Mouse (Mus musculus): ENCODE measurements around the gene Thsd4. TPM values are rescaled to one million over a fixed set of nuclear protein-coding genes. Genes with fewer than 3 reads are reported as not detected.

Gene Thsd4
- polyA plus RNA-seq, 1 experiment from 2014 or later, result 8.7 TPM

GRCm38 (mm10) chr9:60543422-60544015 lies 21.7 kb upstream of the Thsd4 start:
- no peak overlapping the region for H3K4me3 ChIP-seq
- H3K27me3 ChIP-seq, result no peaks in the 10 kb centered on the region
- H3K36me3 ChIP-seq, result no peaks in the 10 kb centered on the region
- no peak overlapping the region for H3K4me2 ChIP-seq
- no peaks in the 10 kb centered on the region for H3K9me3 ChIP-seq
- H3K4me1 ChIP-seq (replicated peaks), result no peaks in the 10 kb centered on the region
- WGBS, result 72% methylated on average over 7 of the region's 7 CpGs
- H3K9ac ChIP-seq, result no peak overlapping the region
- no peak overlapping the region for H3K27ac ChIP-seq (replicated peaks)
- no peak for ATAC-seq (ENCODE audit: low read depth)

- no peaks in the 10 kb centered on the region for H3K27me3 ChIP-seq
- H3K4me2 ChIP-seq, result no peak overlapping the region
- ATAC-seq (ENCODE audit: low read depth), result no peak
- H3K9me3 ChIP-seq, result no peaks in the 10 kb centered on the region
- no peak overlapping the region for H3K4me3 ChIP-seq
- no peak overlapping the region for H3K27ac ChIP-seq (replicated peaks)
- 90% methylated on average over 12 of the region's 12 CpGs for WGBS
- H3K4me1 ChIP-seq (replicated peaks), result peaks cover 4% of the 10 kb centered on the region
- no peaks in the 10 kb centered on the region for H3K36me3 ChIP-seq
- no peak overlapping the region for H3K9ac ChIP-seq
Observed at GRCm38 (mm10) chr9:60530310-60530709, 8.5 kb upstream of the Thsd4 start.

GRCm38 (mm10) chr9:60529348-60530243 lies 7.8 kb upstream of the Thsd4 start:
- WGBS, result 88% methylated on average over 10 of the region's 10 CpGs
- no peaks in the 10 kb centered on the region for H3K36me3 ChIP-seq
- H3K4me1 ChIP-seq (replicated peaks), result peaks cover 10% of the 10 kb centered on the region
- no peaks in the 10 kb centered on the region for H3K9me3 ChIP-seq
- ATAC-seq (ENCODE audit: low read depth), result no peak
- no peak overlapping the region for H3K4me2 ChIP-seq
- H3K9ac ChIP-seq, result no peak overlapping the region
- no peaks in the 10 kb centered on the region for H3K27me3 ChIP-seq
- no peak overlapping the region for H3K4me3 ChIP-seq
- no peak overlapping the region for H3K27ac ChIP-seq (replicated peaks)

GRCm38 (mm10) chr9:60528269-60528668 lies 6.4 kb upstream of the Thsd4 start:
- 83% methylated on average over 3 of the region's 3 CpGs for WGBS
- H3K27me3 ChIP-seq, result 0 out of 2 replicates have a peak, but pooled peaks cover 2% of the 10 kb centered on the region
- H3K4me1 ChIP-seq (replicated peaks), result peaks cover 10% of the 10 kb centered on the region
- no peak overlapping the region for H3K4me2 ChIP-seq
- H3K4me3 ChIP-seq, result no peak overlapping the region
- no peaks in the 10 kb centered on the region for H3K9me3 ChIP-seq
- no peaks in the 10 kb centered on the region for H3K36me3 ChIP-seq
- no peak overlapping the region for H3K27ac ChIP-seq (replicated peaks)
- H3K9ac ChIP-seq, result no peak overlapping the region
- no peak for ATAC-seq (ENCODE audit: low read depth)

GRCm38 (mm10) chr9:60527836-60528235 lies 6.0 kb upstream of the Thsd4 start:
- H3K9ac ChIP-seq, result no peak overlapping the region
- H3K4me2 ChIP-seq, result no peak overlapping the region
- no peak for ATAC-seq (ENCODE audit: low read depth)
- WGBS, result 80% methylated on average over 2 of the region's 2 CpGs
- no peaks in the 10 kb centered on the region for H3K9me3 ChIP-seq
- H3K4me1 ChIP-seq (replicated peaks), result peaks cover 10% of the 10 kb centered on the region
- H3K27me3 ChIP-seq, result peaks cover 6% of the 10 kb centered on the region; the same call in 1 of the 2 replicates
- no peak overlapping the region for H3K27ac ChIP-seq (replicated peaks)
- no peak overlapping the region for H3K4me3 ChIP-seq
- H3K36me3 ChIP-seq, result no peaks in the 10 kb centered on the region

GRCm38 (mm10) chr9:60527051-60527450 lies 5.2 kb upstream of the Thsd4 start:
- peaks cover 17% of the 10 kb centered on the region for H3K4me1 ChIP-seq (replicated peaks)
- H3K4me3 ChIP-seq, result no peak overlapping the region
- no peak overlapping the region for H3K27ac ChIP-seq (replicated peaks)
- peaks cover 13% of the 10 kb centered on the region for H3K27me3 ChIP-seq
- no peak overlapping the region for H3K9ac ChIP-seq
- H3K36me3 ChIP-seq, result no peaks in the 10 kb centered on the region
- H3K4me2 ChIP-seq, result no peak overlapping the region
- ATAC-seq (ENCODE audit: low read depth), result no peak
- 76% methylated on average over 5 of the region's 5 CpGs for WGBS
- no peaks in the 10 kb centered on the region for H3K9me3 ChIP-seq

- no peaks in the 10 kb centered on the region for H3K9me3 ChIP-seq
- H3K27me3 ChIP-seq, result peaks cover 18% of the 10 kb centered on the region
- no peak overlapping the region for H3K9ac ChIP-seq
- 77% methylated on average over 5 of the region's 5 CpGs for WGBS
- no peak for ATAC-seq (ENCODE audit: low read depth)
- no peaks in the 10 kb centered on the region for H3K36me3 ChIP-seq
- H3K4me3 ChIP-seq, result no peak overlapping the region
- H3K4me1 ChIP-seq (replicated peaks), result peaks cover 25% of the 10 kb centered on the region
- no peak overlapping the region for H3K27ac ChIP-seq (replicated peaks)
- H3K4me2 ChIP-seq, result no peak overlapping the region
Observed at GRCm38 (mm10) chr9:60526195-60526594, 4.3 kb upstream of the Thsd4 start.

GRCm38 (mm10) chr9:60521143-60521542 lies 703 bp downstream of the Thsd4 start:
- H3K27me3 ChIP-seq, result peaks cover 38% of the 10 kb centered on the region
- WGBS, result 27% methylated on average over 5 of the region's 5 CpGs
- no peak overlapping the region for H3K27ac ChIP-seq (replicated peaks)
- H3K36me3 ChIP-seq, result no peaks in the 10 kb centered on the region
- ATAC-seq (ENCODE audit: low read depth), result no peak
- H3K4me1 ChIP-seq (replicated peaks), result peaks cover 73% of the 10 kb centered on the region
- peak overlapping the region; percentile 78 for H3K4me2 ChIP-seq
- peak overlapping the region; percentile 48 for H3K4me3 ChIP-seq
- no peaks in the 10 kb centered on the region for H3K9me3 ChIP-seq
- peak overlapping the region; percentile 75 for H3K9ac ChIP-seq

- peak overlapping the region; percentile 78 for H3K4me2 ChIP-seq
- H3K27me3 ChIP-seq, result peaks cover 45% of the 10 kb centered on the region
- ATAC-seq (ENCODE audit: low read depth), result no peak
- WGBS, result 4% methylated on average over 3 of the region's 3 CpGs
- H3K9ac ChIP-seq, result no peak overlapping the region
- H3K4me1 ChIP-seq (replicated peaks), result peaks cover 63% of the 10 kb centered on the region
- no peaks in the 10 kb centered on the region for H3K36me3 ChIP-seq
- H3K9me3 ChIP-seq, result no peaks in the 10 kb centered on the region
- no peak overlapping the region for H3K4me3 ChIP-seq
- H3K27ac ChIP-seq (replicated peaks), result peak overlapping the region; percentile 52
Observed at GRCm38 (mm10) chr9:60519601-60520000, 2.2 kb downstream of the Thsd4 start.

- H3K4me3 ChIP-seq, result no peak overlapping the region
- no peaks in the 10 kb centered on the region for H3K36me3 ChIP-seq
- peaks cover 70% of the 10 kb centered on the region for H3K4me1 ChIP-seq (replicated peaks)
- H3K9me3 ChIP-seq, result no peaks in the 10 kb centered on the region
- H3K27ac ChIP-seq (replicated peaks), result peak overlapping the region; percentile 59
- WGBS, result 15% methylated on average over 3 of the region's 3 CpGs
- H3K9ac ChIP-seq, result 0 out of 2 replicates have a peak overlapping the region, but pooled peaks have one; percentile 3
- H3K27me3 ChIP-seq, result peaks cover 46% of the 10 kb centered on the region
- no peak overlapping the region for H3K4me2 ChIP-seq
- ATAC-seq (ENCODE audit: low read depth), result no peak
Observed at GRCm38 (mm10) chr9:60518216-60518615, 3.6 kb downstream of the Thsd4 start.

GRCm38 (mm10) chr9:60517148-60517547 lies 4.7 kb downstream of the Thsd4 start:
- Histone ChIP-seq H3K4me2 (no peak overlapping the region), H3K4me3 (no peak overlapping the region), H3K9ac (no peak overlapping the region), H3K27me3 (peaks cover 45% of the 10 kb centered on the region), H3K36me3 (no peaks in the 10 kb centered on the region), H3K4me1 (replicated peaks) (peaks cover 66% of the 10 kb centered on the region), H3K9me3 (no peaks in the 10 kb centered on the region), H3K27ac (replicated peaks) (peak overlapping the region; percentile 23; the same call in 1 of the 2 replicates)
- 9% methylated on average over 4 of the region's 4 CpGs for WGBS
- no peak for ATAC-seq (ENCODE audit: low read depth)

GRCm38 (mm10) chr9:60516379-60516778 lies 5.5 kb downstream of the Thsd4 start:
- Histone ChIP-seq H3K4me1 (replicated peaks) (peaks cover 58% of the 10 kb centered on the region), H3K9ac (no peak overlapping the region), H3K27me3 (peaks cover 41% of the 10 kb centered on the region), H3K4me2 (no peak overlapping the region), H3K4me3 (no peak overlapping the region), H3K36me3 (no peaks in the 10 kb centered on the region), H3K9me3 (no peaks in the 10 kb centered on the region), H3K27ac (replicated peaks) (no peak overlapping the region)
- ATAC-seq (ENCODE audit: low read depth), result no peak
- WGBS, result 89% methylated on average over 4 of the region's 4 CpGs
